Mouse (Mus musculus): ENCODE measurements around the gene Tshz2. TPM values are rescaled to one million over a fixed set of nuclear protein-coding genes. Genes with fewer than 3 reads are reported as not detected.

Tshz2 gene
- polyA plus RNA-seq, 1 experiment = 5.8 TPM

GRCm38 (mm10) chr2:169589697-169590096, 43.1 kb upstream of the Tshz2 start:
- DNase-seq (ENCODE audit: low read depth in 1 of 2, low spot score in 2 of 2) = no peak
- Histone ChIP-seq H3K4me3 (ENCODE audit: extremely low read depth, insufficient read depth, insufficient read length) (no peak overlapping the region), H3K27ac (ENCODE audit: insufficient read depth, low read length) (no peak overlapping the region), H3K36me3 (ENCODE audit: control insufficient read depth, insufficient read depth, low read length) (no peaks in the 10 kb centered on the region), H3K4me1 (ENCODE audit: control insufficient read depth, insufficient read depth, insufficient read length) (no peaks in the 10 kb centered on the region), H3K27me3 (ENCODE audit: control insufficient read depth, insufficient read depth, low read length) (no peaks in the 10 kb centered on the region)
- WGBS = 93% methylated on average over 10 of the region's 10 CpGs
- TF ChIP-seq POLR2A (IDR thresholded peaks at IDR 0.05; ENCODE audit: low read depth, low read length) (no peak), CTCF (IDR thresholded peaks at IDR 0.05; ENCODE audit: extremely low read depth, insufficient read depth, insufficient read length, insufficient replicate concordance) (no peak)

- H3K36me3 ChIP-seq (ENCODE audit: control insufficient read depth, insufficient read depth, low read length) = no peaks in the 10 kb centered on the region
- no peaks in the 10 kb centered on the region for H3K27me3 ChIP-seq (ENCODE audit: control insufficient read depth, insufficient read depth, low read length)
- no peak for TF ChIP-seq POLR2A (IDR thresholded peaks at IDR 0.05; ENCODE audit: low read depth, low read length)
- TF ChIP-seq CTCF (IDR thresholded peaks at IDR 0.05; ENCODE audit: extremely low read depth, insufficient read depth, insufficient read length, insufficient replicate concordance) = no peak
- H3K27ac ChIP-seq (ENCODE audit: insufficient read depth, low read length) = no peak overlapping the region
- H3K4me3 ChIP-seq (ENCODE audit: extremely low read depth, insufficient read depth, insufficient read length) = no peak overlapping the region
- no peak for DNase-seq (ENCODE audit: low read depth in 1 of 2, low spot score in 2 of 2)
- H3K4me1 ChIP-seq (ENCODE audit: control insufficient read depth, insufficient read depth, insufficient read length) = no peaks in the 10 kb centered on the region
- 82% methylated on average over 8 of the region's 8 CpGs for whole genome bisulfite sequencing
Observed at GRCm38 (mm10) chr2:169590412-169590811, 42.4 kb upstream of the Tshz2 start.

- Histone ChIP-seq H3K36me3 (ENCODE audit: control insufficient read depth, insufficient read depth, low read length) (no peaks in the 10 kb centered on the region), H3K27ac (ENCODE audit: insufficient read depth, low read length) (no peak overlapping the region), H3K4me3 (ENCODE audit: extremely low read depth, insufficient read depth, insufficient read length) (no peak overlapping the region), H3K4me1 (ENCODE audit: control insufficient read depth, insufficient read depth, insufficient read length) (no peaks in the 10 kb centered on the region), H3K27me3 (ENCODE audit: control insufficient read depth, insufficient read depth, low read length) (no peaks in the 10 kb centered on the region)
- WGBS = 60% methylated on average over 3 of the region's 3 CpGs
- TF ChIP-seq CTCF (IDR thresholded peaks at IDR 0.05; ENCODE audit: extremely low read depth, insufficient read depth, insufficient read length, insufficient replicate concordance) (no peak), POLR2A (IDR thresholded peaks at IDR 0.05; ENCODE audit: low read depth, low read length) (no peak)
- no peak for DNase-seq (ENCODE audit: low read depth in 1 of 2, low spot score in 2 of 2)
Observed at GRCm38 (mm10) chr2:169593742-169594141, 39.1 kb upstream of the Tshz2 start.

GRCm38 (mm10) chr2:169597357-169597756, 35.5 kb upstream of the Tshz2 start:
- WGBS = 79% methylated on average over 6 of the region's 6 CpGs
- H3K27me3 ChIP-seq (ENCODE audit: control insufficient read depth, insufficient read depth, low read length) = no peaks in the 10 kb centered on the region

GRCm38 (mm10) chr2:169597971-169598370, 34.8 kb upstream of the Tshz2 start:
- no peak for DNase-seq (ENCODE audit: low read depth in 1 of 2, low spot score in 2 of 2)
- WGBS = 91% methylated on average over 8 of the region's 8 CpGs
- no peak for TF ChIP-seq CTCF (IDR thresholded peaks at IDR 0.05; ENCODE audit: extremely low read depth, insufficient read depth, insufficient read length, insufficient replicate concordance)
- TF ChIP-seq POLR2A (IDR thresholded peaks at IDR 0.05; ENCODE audit: low read depth, low read length) = no peak
- no peaks in the 10 kb centered on the region for H3K36me3 ChIP-seq (ENCODE audit: control insufficient read depth, insufficient read depth, low read length)
- no peaks in the 10 kb centered on the region for H3K27me3 ChIP-seq (ENCODE audit: control insufficient read depth, insufficient read depth, low read length)
- no peak overlapping the region for H3K4me3 ChIP-seq (ENCODE audit: extremely low read depth, insufficient read depth, insufficient read length)
- no peak overlapping the region for H3K27ac ChIP-seq (ENCODE audit: insufficient read depth, low read length)
- no peaks in the 10 kb centered on the region; the same call in 1 of the 2 replicates for H3K4me1 ChIP-seq (ENCODE audit: control insufficient read depth, insufficient read depth, insufficient read length)

More at GRCm38 (mm10) chr2:169597357-169597756, 35.5 kb upstream of the Tshz2 start:
- TF ChIP-seq POLR2A (IDR thresholded peaks at IDR 0.05; ENCODE audit: low read depth, low read length) = no peak
- TF ChIP-seq CTCF (IDR thresholded peaks at IDR 0.05; ENCODE audit: extremely low read depth, insufficient read depth, insufficient read length, insufficient replicate concordance) = no peak
- DNase-seq (ENCODE audit: low read depth in 1 of 2, low spot score in 2 of 2) = no peak
- H3K27ac ChIP-seq (ENCODE audit: insufficient read depth, low read length) = no peak overlapping the region
- H3K4me3 ChIP-seq (ENCODE audit: extremely low read depth, insufficient read depth, insufficient read length) = no peak overlapping the region
- no peaks in the 10 kb centered on the region for H3K36me3 ChIP-seq (ENCODE audit: control insufficient read depth, insufficient read depth, low read length)
- no peaks in the 10 kb centered on the region; the same call in 1 of the 2 replicates for H3K4me1 ChIP-seq (ENCODE audit: control insufficient read depth, insufficient read depth, insufficient read length)

- WGBS = 66% methylated on average over 4 of the region's 4 CpGs
- no peak overlapping the region for H3K4me3 ChIP-seq (ENCODE audit: extremely low read depth, insufficient read depth, insufficient read length)
- DNase-seq (ENCODE audit: low read depth in 1 of 2, low spot score in 2 of 2) = no peak
- TF ChIP-seq POLR2A (IDR thresholded peaks at IDR 0.05; ENCODE audit: low read depth, low read length) = no peak
- no peak for TF ChIP-seq CTCF (IDR thresholded peaks at IDR 0.05; ENCODE audit: extremely low read depth, insufficient read depth, insufficient read length, insufficient replicate concordance)
- no peaks in the 10 kb centered on the region for H3K27me3 ChIP-seq (ENCODE audit: control insufficient read depth, insufficient read depth, low read length)
- H3K4me1 ChIP-seq (ENCODE audit: control insufficient read depth, insufficient read depth, insufficient read length) = no peaks in the 10 kb centered on the region; the same call in 1 of the 2 replicates
- no peaks in the 10 kb centered on the region for H3K36me3 ChIP-seq (ENCODE audit: control insufficient read depth, insufficient read depth, low read length)
- no peak overlapping the region for H3K27ac ChIP-seq (ENCODE audit: insufficient read depth, low read length)
Observed at GRCm38 (mm10) chr2:169599591-169599990, 33.2 kb upstream of the Tshz2 start.

GRCm38 (mm10) chr2:169600163-169600562, 32.6 kb upstream of the Tshz2 start:
- Histone ChIP-seq H3K4me3 (ENCODE audit: extremely low read depth, insufficient read depth, insufficient read length) (no peak overlapping the region), H3K4me1 (ENCODE audit: control insufficient read depth, insufficient read depth, insufficient read length) (no peaks in the 10 kb centered on the region; the same call in 1 of the 2 replicates), H3K36me3 (ENCODE audit: control insufficient read depth, insufficient read depth, low read length) (no peaks in the 10 kb centered on the region), H3K27me3 (ENCODE audit: control insufficient read depth, insufficient read depth, low read length) (no peaks in the 10 kb centered on the region), H3K27ac (ENCODE audit: insufficient read depth, low read length) (no peak overlapping the region)
- WGBS = 10% methylated on average over 6 of the region's 6 CpGs
- DNase-seq (ENCODE audit: low read depth in 1 of 2, low spot score in 2 of 2) = no peak
- TF ChIP-seq POLR2A (IDR thresholded peaks at IDR 0.05; ENCODE audit: low read depth, low read length) = no peak
- TF ChIP-seq CTCF (IDR thresholded peaks at IDR 0.05; ENCODE audit: extremely low read depth, insufficient read depth, insufficient read length, insufficient replicate concordance) = no peak

Data from spleen, adult 2 months (tissue).